Mouse (Mus musculus): Measurements from ENCODE around the gene Pxmp4.
A peak's percentile ranks its signal among the peaks of the same experiment; 100 is the strongest.

Pxmp4 gene

GRCm38 (mm10) chr2:154609050-154609767, 5.7 kb upstream of the Pxmp4 start:
- DNase-seq, result no peak

GRCm38 (mm10) chr2:154606965-154607364, 3.5 kb upstream of the Pxmp4 start:
- no peak for DNase-seq

- peak; percentile 59 for DNase-seq
Observed at GRCm38 (mm10) chr2:154604156-154604555, 648 bp upstream of the Pxmp4 start.

GRCm38 (mm10) chr2:154603007-154603637, 386 bp downstream of the Pxmp4 start:
- no peak for DNase-seq

GRCm38 (mm10) chr2:154601324-154601723, 2.2 kb downstream of the Pxmp4 start:
- DNase-seq, result no peak

GRCm38 (mm10) chr2:154600586-154600985, 2.9 kb downstream of the Pxmp4 start:
- DNase-seq, result no peak

- DNase-seq, result no peak
Observed at GRCm38 (mm10) chr2:154597399-154597798, 6.1 kb downstream of the Pxmp4 start.

GRCm38 (mm10) chr2:154595775-154596174, 7.7 kb downstream of the Pxmp4 start:
- DNase-seq, result no peak

- peak; percentile 69 for DNase-seq
Observed at GRCm38 (mm10) chr2:154593025-154593424, 10.5 kb downstream of the Pxmp4 start.

GRCm38 (mm10) chr2:154591239-154591638, 12.3 kb downstream of the Pxmp4 start:
- DNase-seq, result no peak

- no peak for DNase-seq
Observed at GRCm38 (mm10) chr2:154589051-154589450, 14.5 kb downstream of the Pxmp4 start.

- peak; percentile 74 for DNase-seq
Observed at GRCm38 (mm10) chr2:154586405-154586804, 17.1 kb downstream of the Pxmp4 start.

GRCm38 (mm10) chr2:154584931-154585601, 18.4 kb downstream of the Pxmp4 start:
- DNase-seq, result no peak

GRCm38 (mm10) chr2:154583906-154584872, 19.3 kb downstream of the Pxmp4 start:
- DNase-seq, result no peak

GRCm38 (mm10) chr2:154581421-154581820, 22.1 kb downstream of the Pxmp4 start:
- no peak for DNase-seq

- no peak for DNase-seq
Observed at GRCm38 (mm10) chr2:154580586-154580985, 22.9 kb downstream of the Pxmp4 start.

- no peak for DNase-seq
Observed at GRCm38 (mm10) chr2:154577744-154578067, 25.8 kb downstream of the Pxmp4 start.

- peak; percentile 66 for DNase-seq
Observed at GRCm38 (mm10) chr2:154576876-154577743, 26.4 kb downstream of the Pxmp4 start.

GRCm38 (mm10) chr2:154574271-154574670, 29.2 kb downstream of the Pxmp4 start:
- no peak for DNase-seq

- DNase-seq, result no peak
Observed at GRCm38 (mm10) chr2:154572996-154573395, 30.5 kb downstream of the Pxmp4 start.

GRCm38 (mm10) chr2:154571976-154572375, 31.5 kb downstream of the Pxmp4 start:
- DNase-seq, result no peak

GRCm38 (mm10) chr2:154571266-154571665, 32.2 kb downstream of the Pxmp4 start:
- DNase-seq, result no peak
